Mouse (Mus musculus): ENCODE data around the gene Dock2.

DNA sequence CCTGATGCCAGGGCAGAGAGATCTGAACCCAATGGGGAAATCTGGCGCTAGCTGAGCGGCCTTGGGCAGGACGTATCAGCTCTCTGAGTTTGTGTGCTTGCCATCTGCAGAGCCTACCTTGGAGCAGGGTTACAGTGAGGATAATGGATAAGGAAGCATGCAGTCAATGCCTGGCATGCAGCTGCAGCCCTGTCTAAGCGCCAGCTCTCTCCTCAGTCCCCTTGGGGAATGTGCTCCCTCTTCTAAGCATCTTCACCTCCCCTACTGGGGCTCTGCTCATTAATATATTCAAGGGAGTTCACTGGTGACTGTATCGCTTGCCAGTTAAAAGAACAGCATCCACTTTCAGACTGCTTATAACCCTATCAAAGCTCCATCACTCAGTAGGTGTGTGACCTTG is 439.4 kb downstream of the Dock2 start:
- no peak for TF ChIP-seq CTCF (IDR thresholded peaks at IDR 0.05; ENCODE audit: borderline replicate concordance, extremely low read depth, insufficient read depth, insufficient read length)
- TF ChIP-seq POLR2A (IDR thresholded peaks at IDR 0.05; ENCODE audit: borderline replicate concordance, extremely low read depth, insufficient read depth, insufficient read length, poor library complexity, severe bottlenecking): no peak
